Mouse (Mus musculus) cerebellum, adult (tissue): ENCODE results near the gene Nop16.
"Not testable (repeated sequence)": the region's sequence is repeated elsewhere in the genome, so short reads cannot be mapped to it uniquely, and the experiment has no call there.

Experiments
- ATAC-seq: cut with Nextera tagmentation; 2 replicates; pipeline ENCODE4 v1.9.2; 2017; ENCODE audit warnings: mild to moderate bottlenecking, moderate library complexity, mixed read lengths; ENCODE audit not compliant: insufficient number of reproducible peaks, low FRiP score, low TSS enrichment

Gene Nop16

DNA sequence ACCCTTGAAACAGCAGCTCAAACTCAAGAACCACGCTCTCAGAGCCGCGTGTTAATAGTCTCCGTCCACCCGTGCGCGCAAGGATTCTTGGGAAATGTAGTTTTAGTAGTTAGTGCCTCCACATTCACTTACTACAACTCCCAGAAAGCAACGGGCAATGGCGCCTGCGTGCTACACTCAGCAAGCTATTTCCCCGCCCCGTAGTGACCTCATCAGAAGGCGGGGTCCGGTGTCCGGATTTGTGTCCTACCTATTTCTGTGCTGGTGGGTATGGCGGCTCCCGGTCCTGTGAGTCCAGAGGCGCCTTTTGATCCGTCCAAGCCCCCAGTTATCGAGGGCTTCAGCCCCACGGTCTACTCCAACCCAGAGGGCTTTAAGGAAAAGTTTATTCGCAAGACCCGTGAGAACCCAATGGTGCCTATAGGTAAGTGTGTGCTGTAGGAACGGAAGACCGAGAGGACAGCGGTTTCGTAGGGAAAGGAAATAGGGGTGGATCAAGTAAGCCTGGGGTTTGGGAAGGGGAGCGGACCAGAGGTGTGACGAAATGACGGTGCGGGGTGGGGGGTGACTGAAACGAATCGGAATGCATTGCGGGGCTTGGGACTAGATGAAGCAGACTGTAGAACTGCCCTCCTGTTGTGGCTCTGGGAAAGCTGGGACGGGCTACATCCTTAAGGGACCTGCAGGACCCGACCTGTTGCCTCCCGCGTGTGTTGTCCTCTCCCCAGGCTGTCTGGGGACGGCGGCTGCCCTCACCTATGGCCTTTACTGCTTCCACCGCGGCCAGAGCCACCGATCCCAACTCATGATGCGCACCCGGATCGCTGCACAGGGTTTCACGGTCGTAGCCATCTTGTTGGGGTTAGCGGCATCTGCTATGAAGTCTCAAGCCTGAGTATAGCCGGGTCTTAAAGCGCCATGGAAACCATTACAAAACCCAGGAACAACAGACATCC is at the start of gene Nop16, which contains the start of gene Higd2a:
Gene Nop16 (minus strand): TSS at position 95 of the 956 bp plus-strand sequence.
Gene Higd2a (plus strand): TSS at position 212 of the 956 bp plus-strand sequence.
- ATAC-seq: peak; percentile 92

DNA sequence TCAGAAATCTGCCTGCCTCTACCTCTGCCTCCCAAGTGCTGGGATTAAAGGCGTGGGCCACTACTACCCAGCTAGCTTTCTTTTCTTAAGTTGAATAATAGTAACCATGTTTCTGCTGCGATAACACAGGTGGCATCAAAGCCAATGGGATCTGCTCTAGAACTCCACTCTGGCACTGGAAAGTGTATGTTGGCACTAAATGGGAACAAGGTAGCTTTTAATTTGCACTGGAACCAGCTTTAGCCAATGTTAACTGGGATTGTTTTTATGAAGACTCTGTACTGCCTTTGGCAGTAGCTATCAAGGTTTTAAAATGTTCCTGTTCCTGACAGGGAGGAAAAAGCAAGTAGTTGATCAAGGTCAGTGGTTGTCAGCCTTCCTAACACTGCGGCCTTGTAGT is 45.1 kb upstream of the Nop16 start:
- ATAC-seq: no peak

DNA sequence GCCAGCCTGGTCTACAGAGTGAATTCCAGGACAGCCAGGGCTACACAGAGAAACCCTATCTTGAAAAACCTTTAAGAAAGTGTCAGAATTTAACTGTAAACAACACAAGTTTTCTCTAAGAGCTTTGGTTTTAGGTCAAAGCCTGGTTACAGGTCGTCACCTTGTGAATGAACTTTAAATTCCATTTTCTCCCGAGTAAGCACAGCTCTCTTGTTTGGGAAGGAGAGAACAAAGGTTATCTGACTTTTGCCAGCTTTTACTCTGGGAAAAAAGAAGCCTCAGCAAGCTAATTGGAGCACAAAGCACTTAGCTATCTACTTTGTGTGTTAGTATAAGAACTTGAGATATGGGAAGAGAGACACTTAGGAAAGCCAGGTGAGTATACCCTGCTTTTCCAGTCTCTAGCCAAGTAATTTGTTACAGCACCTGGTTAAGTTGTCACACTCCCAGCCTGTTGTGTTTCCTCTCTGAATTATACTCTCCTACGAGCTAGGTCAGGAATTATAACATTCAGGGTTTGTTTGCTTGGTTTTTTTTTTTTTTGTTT is 42.9 kb upstream of the Nop16 start:
- ATAC-seq: no peak

DNA sequence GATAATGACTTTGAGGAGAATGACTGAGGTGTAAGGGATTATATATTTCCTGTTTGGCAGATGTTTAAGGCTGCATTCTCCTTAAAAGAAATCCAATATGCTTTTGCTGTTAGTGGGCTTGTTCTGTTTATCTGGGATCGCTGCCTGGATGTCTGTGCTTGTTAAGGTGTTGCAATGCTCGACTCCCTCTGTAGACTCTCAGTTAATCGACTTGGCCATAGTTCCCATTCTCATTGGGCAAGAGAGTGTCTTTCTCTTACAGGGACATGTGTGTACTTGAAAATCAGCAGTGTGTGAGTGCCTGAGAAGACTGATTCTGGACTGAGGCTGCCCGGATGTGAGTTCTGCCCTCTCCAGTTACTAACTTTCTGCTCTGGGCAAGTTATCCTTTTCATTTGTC is 39.2 kb upstream of the Nop16 start:
- ATAC-seq: no peak

DNA sequence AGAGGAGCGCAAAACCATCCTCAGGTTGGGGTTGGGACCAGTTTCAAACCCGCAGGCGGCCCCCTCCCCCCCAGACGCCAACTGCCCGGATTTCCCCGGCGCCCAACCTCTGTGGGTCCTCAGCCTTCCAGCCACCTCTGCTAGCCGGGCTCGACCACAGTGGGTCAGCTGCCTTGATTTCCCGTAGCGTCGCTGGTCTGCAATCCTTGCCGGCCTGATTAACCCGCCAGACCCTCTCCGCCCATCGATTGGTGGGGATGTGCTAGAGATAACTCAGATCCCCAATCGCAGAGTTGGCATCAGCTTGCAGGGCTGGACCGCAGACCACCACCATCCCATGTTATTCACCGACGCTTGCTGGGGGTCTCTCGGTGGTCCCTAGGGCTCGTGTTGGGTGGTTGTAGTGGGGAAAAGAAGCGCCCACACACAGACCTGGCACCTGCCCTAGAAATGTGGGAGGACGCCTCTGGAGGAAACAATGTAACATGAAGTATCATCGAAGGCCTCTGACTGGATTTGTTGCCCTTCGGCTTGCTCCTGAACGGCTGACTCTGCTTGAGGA is 32.2 kb upstream of the Nop16 start:
- ATAC-seq: peak; percentile 43; the same call in 1 of the 2 replicates

DNA sequence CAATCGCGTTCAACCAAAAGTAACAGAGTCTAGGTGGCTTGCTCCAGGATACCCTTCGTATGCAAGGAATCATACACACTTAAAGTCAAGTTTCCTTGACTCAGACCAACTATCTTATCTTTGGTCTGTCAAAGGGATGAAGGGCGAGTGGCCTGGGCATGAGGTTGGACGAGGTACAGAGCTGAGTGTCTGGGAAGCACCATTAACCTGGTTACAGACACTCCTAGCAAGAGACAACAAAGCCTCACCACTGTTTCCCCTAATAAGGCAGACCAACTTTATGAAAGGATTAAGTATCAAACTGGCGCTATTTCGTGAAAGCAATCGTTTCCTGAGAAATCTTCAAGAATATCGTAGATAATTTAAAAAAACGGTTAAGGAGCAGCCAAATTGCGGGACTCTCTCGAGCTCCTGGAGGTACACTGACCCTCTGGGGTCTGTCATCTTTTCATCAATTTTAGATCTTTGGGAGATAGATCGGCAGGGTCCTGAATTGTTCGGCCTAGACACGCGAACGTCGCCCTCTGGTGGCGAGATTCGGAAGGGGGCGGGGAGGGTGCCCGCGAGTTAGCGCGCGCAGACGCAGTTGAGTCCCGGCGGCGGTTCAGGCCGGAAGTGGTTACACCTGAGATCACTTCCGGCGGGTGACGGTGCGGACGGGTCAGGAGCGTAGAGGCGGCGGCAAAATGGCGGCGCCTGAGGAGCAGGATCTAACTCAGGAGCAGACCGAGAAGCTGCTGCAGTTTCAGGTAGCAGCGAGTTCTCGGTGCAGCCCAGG is 31.5 kb upstream of the Nop16 start, which contains the start of gene Faf2:
Gene Faf2 (plus strand): TSS at position 630 of the 778 bp plus-strand sequence.
- ATAC-seq: peak; percentile 99

DNA sequence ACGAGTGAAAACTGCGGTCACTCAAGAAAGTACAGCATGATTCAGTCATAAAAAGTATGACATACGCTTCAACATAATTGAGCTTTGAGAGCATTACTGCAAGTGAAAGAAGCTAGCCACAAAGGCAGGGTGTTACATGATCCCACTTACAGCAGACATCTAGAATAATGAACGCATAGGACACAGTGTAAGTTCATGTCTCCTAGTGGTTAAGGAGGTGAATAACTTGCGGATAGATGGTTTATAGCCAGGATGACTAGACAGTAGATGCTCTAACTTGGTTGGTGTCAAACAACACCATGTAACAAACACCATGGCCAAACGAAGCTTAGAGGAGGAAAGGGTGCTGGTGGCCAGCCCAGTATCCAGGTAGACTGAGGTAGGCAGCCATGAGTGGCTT is 27.1 kb upstream of the Nop16 start:
- no peak for ATAC-seq

DNA sequence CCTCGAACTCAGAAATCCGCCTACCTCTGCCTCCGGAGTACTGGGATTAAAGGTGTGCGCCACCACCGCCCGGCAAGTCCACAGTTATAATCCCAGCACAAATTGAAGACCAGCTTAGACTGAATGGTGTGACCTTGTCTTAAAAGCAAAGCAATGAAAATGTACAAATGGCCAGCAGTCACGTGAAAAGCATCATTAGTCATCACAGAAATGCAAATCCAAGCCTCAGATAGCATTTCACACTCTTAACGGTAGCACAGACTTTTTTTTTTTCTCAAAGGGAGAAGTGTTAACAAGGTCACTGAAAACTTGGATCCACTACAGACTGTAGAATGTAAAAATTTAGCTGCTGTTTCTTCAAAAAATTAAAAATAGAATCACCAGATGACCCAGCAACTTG is 26.4 kb upstream of the Nop16 start:
- ATAC-seq: no peak

DNA sequence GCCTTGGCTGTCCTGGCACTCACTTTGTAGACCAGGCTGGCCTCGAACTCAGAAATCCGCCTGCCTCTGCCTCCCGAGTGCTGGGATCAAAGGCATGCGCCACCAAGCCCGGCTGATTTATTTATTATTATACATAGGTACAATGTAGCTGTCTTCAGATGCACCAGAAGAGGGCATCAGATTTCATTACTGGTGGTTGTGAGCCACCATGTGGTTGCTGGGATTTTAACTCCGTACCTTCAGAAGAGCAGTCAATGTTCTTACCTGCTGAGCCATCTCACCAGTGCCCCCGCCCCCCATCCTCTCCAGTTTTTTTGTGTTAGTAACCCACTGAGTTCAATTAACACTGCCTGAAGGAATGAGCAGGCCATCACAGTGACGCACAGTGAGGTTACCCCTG is 23.3 kb upstream of the Nop16 start:
- not testable (repeated sequence) for ATAC-seq

DNA sequence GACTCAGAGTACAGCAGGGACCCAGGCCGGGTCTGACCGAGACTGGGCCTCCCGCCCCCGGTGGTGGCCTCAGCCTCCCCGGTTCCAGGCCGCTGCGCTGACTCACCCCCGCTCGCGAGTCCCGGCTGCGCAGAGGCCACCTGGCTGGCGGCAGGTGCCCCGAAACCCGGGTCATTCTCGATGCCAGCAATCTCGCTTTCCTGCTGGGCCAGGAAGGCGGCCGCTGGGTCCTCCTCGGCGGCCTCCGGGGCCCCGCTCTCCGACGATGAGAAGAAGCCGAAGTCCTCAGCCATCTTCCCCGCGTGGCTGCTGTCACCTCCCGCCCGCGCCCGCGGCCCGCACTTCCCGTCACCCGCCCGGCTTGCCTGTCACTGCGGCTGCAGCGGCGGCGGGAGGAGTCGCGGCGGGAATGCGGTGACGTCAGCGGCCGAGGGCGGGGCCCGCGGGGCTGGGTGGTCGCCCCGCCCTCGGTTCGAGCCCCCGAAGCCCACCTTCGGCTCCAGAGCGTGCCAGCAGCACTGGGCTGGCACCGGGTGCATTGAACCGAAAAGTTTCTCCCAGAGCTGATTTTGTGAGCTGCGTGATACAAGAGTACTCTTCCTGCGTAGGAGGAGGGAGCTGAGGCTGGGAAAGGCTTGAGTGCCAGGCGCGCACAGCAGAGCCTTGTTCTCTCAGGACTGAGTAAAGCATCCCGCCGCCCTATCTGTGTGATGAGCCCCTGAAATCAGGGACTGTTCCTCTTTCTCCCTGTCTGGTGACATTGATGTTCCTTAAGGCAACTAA is 21.3 kb upstream of the Nop16 start, which contains the start of gene Cltb:
Gene Cltb (minus strand): TSS at position 373 of the 783 bp plus-strand sequence.
- ATAC-seq: peak; percentile 84

DNA sequence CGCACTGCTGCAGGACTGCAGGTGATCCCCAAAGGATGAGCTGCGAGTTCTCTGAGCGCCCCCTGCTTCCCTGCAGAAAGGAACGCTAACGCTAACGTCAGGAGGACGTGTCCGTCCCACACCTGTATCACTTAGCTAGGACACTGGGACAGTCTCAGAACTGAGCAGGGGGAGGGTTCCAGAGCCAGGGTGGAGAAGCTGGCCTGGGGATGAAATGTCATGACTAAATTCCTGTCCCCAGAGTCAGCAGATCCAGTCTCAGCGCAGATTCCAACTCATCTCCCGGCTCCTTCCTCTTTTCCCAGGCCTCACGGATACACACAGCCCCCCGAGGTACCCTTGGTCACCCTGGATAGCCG is 20.7 kb upstream of the Nop16 start:
- ATAC-seq: peak; percentile 32

DNA sequence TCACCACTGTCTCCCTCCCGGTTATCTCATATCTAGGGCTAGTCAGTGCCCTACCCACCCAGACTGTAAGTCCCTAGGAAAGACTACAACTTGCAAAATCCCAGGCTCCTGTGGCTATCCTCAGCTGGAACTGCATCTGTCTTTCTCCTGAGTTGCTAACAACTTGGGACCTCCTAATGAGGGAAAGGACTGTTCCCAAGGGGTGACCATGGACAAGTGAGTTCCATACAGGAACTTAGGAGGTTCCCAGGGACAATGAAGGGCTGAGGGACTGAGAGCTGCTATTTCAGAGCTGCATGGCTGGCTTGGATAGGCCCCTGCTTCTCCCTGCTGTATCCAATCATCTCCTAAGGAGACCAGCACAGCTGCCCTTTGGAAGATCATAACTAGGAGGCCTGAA is 19.4 kb upstream of the Nop16 start:
- ATAC-seq: no peak

DNA sequence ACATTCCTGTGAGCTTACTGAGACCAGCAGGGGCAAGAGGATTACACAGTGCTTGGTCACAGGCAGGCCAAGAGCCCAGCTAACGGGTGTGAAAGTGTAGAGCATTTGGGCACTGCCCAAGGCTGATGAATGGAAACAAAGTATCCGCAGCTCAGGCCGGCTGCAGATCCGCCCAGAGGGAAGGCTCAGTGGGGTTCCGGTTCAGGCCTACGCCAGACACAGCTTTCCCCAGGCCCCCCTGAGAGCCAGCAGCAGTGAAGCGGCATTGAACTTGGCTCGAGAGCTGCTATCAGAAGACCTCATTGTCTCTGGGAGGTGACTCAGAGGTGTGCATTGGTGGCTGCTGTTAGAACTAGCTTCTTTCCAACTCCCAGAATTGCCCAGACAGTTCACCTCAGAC is 18.8 kb upstream of the Nop16 start:
- ATAC-seq: no peak

DNA sequence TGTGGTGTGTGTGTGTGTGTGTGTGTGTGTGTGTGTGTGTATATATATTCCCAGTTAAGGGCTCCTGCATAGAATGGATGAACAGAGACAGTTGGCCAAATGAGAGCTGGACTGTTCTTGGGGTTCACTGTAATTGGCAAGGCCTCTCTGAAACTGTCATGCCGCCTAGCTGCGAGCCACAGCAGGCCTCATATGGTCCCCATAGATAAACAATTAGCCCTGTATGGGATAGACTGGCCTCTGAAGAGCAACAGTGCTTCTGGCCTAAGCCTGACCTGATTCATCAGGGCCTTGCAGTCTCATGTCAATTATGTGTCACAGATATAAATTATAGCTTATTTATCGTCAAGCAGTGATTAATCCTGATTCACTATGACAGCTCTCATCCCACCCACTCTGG is 18.1 kb upstream of the Nop16 start:
- no peak for ATAC-seq

DNA sequence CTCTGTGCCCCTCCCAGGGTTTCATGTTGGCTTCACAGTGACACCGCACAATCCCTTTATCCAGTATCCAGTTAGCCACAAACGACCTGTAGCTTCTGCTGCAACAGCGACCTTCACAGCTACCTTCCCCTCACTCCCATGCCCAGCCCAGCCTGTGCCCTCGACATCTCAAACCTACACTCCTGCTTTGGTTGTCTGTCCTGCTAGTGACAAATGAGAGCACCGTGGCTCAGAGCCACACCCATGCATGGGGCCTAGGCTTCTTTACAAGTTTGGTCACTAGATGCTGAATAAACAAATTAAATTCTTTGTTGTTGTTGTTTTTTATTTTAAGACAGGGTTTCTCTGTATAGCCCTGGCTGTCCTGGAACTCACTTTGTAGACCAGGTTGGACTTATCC is 17.3 kb upstream of the Nop16 start:
- ATAC-seq: no peak

DNA sequence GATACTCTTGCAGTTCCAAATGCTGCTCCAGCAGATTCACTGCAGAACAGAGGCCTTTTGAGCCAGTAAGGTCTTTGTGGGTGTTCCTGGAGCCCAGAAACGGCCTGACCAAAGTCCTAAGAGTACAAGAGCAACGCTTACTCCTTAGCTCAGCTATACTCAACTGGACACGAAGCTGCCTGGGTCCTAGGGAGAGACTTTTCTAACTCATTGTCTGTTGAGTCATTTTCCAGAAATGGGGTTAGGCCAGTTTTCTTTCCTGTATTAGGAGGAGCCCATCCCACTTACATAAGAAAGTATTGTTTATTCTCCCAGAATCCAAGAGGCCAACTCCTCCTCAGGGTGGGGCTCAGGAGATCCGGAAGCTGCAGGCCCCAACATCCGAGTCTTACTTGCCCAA is 15.5 kb upstream of the Nop16 start:
- no peak for ATAC-seq

DNA sequence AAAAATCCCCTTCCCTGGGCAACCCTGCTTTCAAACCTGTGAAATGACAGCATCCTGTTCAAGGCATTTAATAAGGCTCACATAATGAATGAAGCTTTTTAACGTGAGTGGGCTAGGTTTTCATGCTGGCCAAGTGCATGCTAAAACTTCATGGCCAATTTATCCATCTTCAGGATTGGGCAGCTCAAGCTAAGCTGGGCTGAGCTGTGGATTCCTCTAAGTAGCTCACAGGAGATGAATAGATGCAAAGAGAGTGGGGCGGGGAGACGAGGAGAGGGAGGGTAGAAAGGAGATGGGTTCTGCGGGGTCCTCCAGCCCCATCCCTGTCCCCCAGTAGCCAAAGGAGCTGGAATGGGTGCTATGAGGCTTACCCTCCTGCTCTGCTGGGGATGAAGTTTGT is 14.3 kb upstream of the Nop16 start:
- no peak for ATAC-seq

DNA sequence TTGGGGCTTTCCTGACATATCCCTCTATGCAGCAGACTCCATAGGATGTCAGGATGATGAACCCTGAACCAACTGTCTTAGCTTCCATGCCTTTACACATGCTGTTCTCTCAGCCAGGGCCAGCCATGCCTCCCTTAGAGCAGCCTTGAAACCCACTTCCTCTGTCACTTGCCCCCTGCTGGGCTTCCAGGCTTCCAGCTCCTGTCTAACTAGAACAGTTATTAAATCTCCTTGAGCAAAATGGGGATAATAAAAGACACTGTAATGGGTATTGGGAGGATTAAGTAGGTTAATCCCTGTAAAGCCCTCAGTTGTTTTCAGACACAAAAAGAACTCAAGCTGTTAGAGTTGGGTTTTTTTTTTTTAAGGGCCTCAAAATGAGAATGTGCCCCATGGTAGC is 13.6 kb upstream of the Nop16 start:
- ATAC-seq: no peak

DNA sequence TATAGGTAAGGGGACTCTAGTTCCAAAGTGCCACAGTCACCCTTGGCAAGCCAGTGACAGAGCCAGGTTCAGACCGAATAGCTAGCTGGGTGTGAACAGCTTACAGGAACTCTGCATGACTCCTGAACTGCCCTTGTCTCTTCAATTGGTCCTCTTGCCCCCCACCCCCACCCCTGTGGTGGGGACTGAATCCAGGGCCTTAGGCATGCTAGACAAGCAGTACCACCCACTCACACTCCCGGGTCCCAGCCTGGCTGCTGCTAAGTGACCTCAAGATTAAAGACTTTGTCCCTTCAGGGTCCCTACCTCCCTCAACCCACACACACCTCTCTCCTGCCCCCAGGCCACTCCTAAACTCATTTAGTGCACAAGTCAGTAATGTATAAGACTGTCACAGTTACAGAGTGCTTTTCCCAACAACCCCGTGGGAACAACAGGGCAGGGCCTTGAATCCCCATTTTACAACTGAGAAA is 12.8 kb upstream of the Nop16 start:
- no peak for ATAC-seq
